Mouse (Mus musculus): Measurements from ENCODE around the gene Pld1.

The Pld1 gene

GRCm38 (mm10) chr3:27938381-27939323, at the start of gene Pld1:
TSS of gene Pld1 (plus strand) at chr3:27938695.
- DNase-seq (ENCODE audit: low read depth, low spot score): peak; percentile 7

GRCm38 (mm10) chr3:27896318-27896892, 42.1 kb upstream of the Pld1 start, which contains the start of gene Tmem212:
TSS of gene Tmem212 (minus strand) at chr3:27896368.
- no peak for DNase-seq (ENCODE audit: low read depth, low spot score)

GRCm38 (mm10) chr3:27898178-27898577, 40.3 kb upstream of the Pld1 start:
- no peak for DNase-seq (ENCODE audit: low read depth, low spot score)

- DNase-seq (ENCODE audit: low read depth, low spot score): no peak
Observed at GRCm38 (mm10) chr3:27899012-27899726, 39.3 kb upstream of the Pld1 start.

- DNase-seq (ENCODE audit: low read depth, low spot score): no peak
Observed at GRCm38 (mm10) chr3:27901846-27902245, 36.6 kb upstream of the Pld1 start.

- DNase-seq (ENCODE audit: low read depth, low spot score): no peak
Observed at GRCm38 (mm10) chr3:27904659-27905330, 33.7 kb upstream of the Pld1 start.

GRCm38 (mm10) chr3:27906647-27907209, 31.8 kb upstream of the Pld1 start:
- DNase-seq (ENCODE audit: low read depth, low spot score): no peak

GRCm38 (mm10) chr3:27907301-27907700, 31.2 kb upstream of the Pld1 start:
- DNase-seq (ENCODE audit: low read depth, low spot score): no peak

GRCm38 (mm10) chr3:27908316-27908715, 30.2 kb upstream of the Pld1 start:
- DNase-seq (ENCODE audit: low read depth, low spot score): no peak

- no peak for DNase-seq (ENCODE audit: low read depth, low spot score)
Observed at GRCm38 (mm10) chr3:27909016-27909415, 29.5 kb upstream of the Pld1 start.

- no peak for DNase-seq (ENCODE audit: low read depth, low spot score)
Observed at GRCm38 (mm10) chr3:27918656-27919436, 19.6 kb upstream of the Pld1 start.

GRCm38 (mm10) chr3:27921268-27922020, 17.1 kb upstream of the Pld1 start:
- DNase-seq (ENCODE audit: low read depth, low spot score): no peak

- no peak for DNase-seq (ENCODE audit: low read depth, low spot score)
Observed at GRCm38 (mm10) chr3:27924037-27924436, 14.5 kb upstream of the Pld1 start.

GRCm38 (mm10) chr3:27929219-27929618, 9.3 kb upstream of the Pld1 start:
- DNase-seq (ENCODE audit: low read depth, low spot score): no peak

- DNase-seq (ENCODE audit: low read depth, low spot score): no peak
Observed at GRCm38 (mm10) chr3:27932391-27932790, 6.1 kb upstream of the Pld1 start.

- DNase-seq (ENCODE audit: low read depth, low spot score): no peak
Observed at GRCm38 (mm10) chr3:27935644-27936043, 2.9 kb upstream of the Pld1 start.

GRCm38 (mm10) chr3:27936731-27937130, 1.8 kb upstream of the Pld1 start:
- no peak for DNase-seq (ENCODE audit: low read depth, low spot score)

GRCm38 (mm10) chr3:27937144-27938110, 1.1 kb upstream of the Pld1 start:
- DNase-seq (ENCODE audit: low read depth, low spot score): no peak

- DNase-seq (ENCODE audit: low read depth, low spot score): no peak
Observed at GRCm38 (mm10) chr3:27941634-27942033, 3.1 kb downstream of the Pld1 start.

Measured in CD4-positive helper T cell, adult 2 months (primary cell).